Mouse (Mus musculus) MEL (cell line): Measurements from ENCODE around the gene Stk32b. TPM values are rescaled to one million over a fixed set of nuclear protein-coding genes. Genes with fewer than 3 reads are reported as not detected.

Experiments used
- DNase-seq: peaks from one replicate; pipeline ENCODE4 v3.0.0; 2011; ENCODE audit warnings: low read depth, low spot score
- H3K27ac ChIP-seq: 2 replicates; pipeline ENCODE4 v1.5.1; 2012; ENCODE audit warnings: low read depth, mild to moderate bottlenecking, control low read depth, low read length, moderate library complexity; ENCODE audit not compliant: control insufficient read depth
- H3K27me3 ChIP-seq, 2 experiments: fragments of 150-350 bp in 1 of 2; sonication (generic) in 1 of 2; 2 replicates each; pipeline ENCODE4 v1.6.1; 2012; ENCODE audit warnings: low read length in 2 of 2, mild to moderate bottlenecking in 2 of 2, improper control_type of control experiment in 1 of 2, moderate library complexity in 1 of 2; ENCODE audit not compliant: insufficient read depth in 2 of 2, control insufficient read depth in 1 of 2
- H3K36me3 ChIP-seq, 2 experiments: 2 replicates each; pipeline ENCODE4 v1.6.1; 2012 to 2014; ENCODE audit warnings: low read length in 2 of 2, improper control_type of control experiment in 1 of 2, inconsistent platforms in 1 of 2, mild to moderate bottlenecking in 1 of 2; ENCODE audit not compliant: insufficient read depth in 2 of 2, control insufficient read depth in 1 of 2
- H3K4me1 ChIP-seq, 2 experiments: fragments of 150-350 bp in 1 of 2; sonication (generic) in 1 of 2; 2 replicates each; pipeline ENCODE4 v1.6.1; 2012; ENCODE audit warnings: low read length in 2 of 2, improper control_type of control experiment in 1 of 2, mild to moderate bottlenecking in 1 of 2; ENCODE audit not compliant: insufficient read depth in 2 of 2, control insufficient read depth in 1 of 2
- H3K4me3 ChIP-seq, 2 experiments: fragments of 150-350 bp in 1 of 2; sonication (generic) in 1 of 2; 2 replicates each; pipeline ENCODE4 v1.5.1; 2012; ENCODE audit warnings: low read depth in 2 of 2, low read length in 2 of 2, mild to moderate bottlenecking in 2 of 2, moderate library complexity in 2 of 2, control low read depth in 1 of 2, improper control_type of control experiment in 1 of 2; ENCODE audit not compliant: control insufficient read depth in 1 of 2, insufficient read depth in 1 of 2
- H3K79me2 ChIP-seq: 2 replicates; pipeline ENCODE4 v1.6.1; 2012; ENCODE audit warnings: mild to moderate bottlenecking, low read length, moderate library complexity; ENCODE audit not compliant: control insufficient read depth, poor library complexity, insufficient read depth
- H3K9ac ChIP-seq: 2 replicates; pipeline ENCODE4 v1.6.1; 2012; ENCODE audit warnings: low read depth, mild to moderate bottlenecking, control low read depth, low read length, moderate library complexity; ENCODE audit not compliant: control insufficient read depth, poor library complexity, severe bottlenecking
- H3K9me3 ChIP-seq: fragments of 150-350 bp; sonication (generic); replicated peaks from 2 replicates; pipeline ENCODE4 v1.6.1; 2012; ENCODE audit warnings: mild to moderate bottlenecking, low read length, improper control_type of control experiment, moderate library complexity; ENCODE audit not compliant: insufficient read depth
- CHD2 ChIP-seq: IDR thresholded peaks from 2 replicates; pipeline ENCODE4 v1.6.1; 2011; ENCODE audit warnings: low read length, improper control_type of control experiment
- GABPA ChIP-seq: IDR thresholded peaks from 2 replicates; pipeline ENCODE4 v1.6.1; 2012; ENCODE audit warnings: low read depth, mild to moderate bottlenecking, inconsistent platforms, low read length, improper control_type of control experiment, moderate library complexity
- GATA1 ChIP-seq: IDR thresholded peaks from 2 replicates; pipeline ENCODE4 v1.6.1; 2011; ENCODE audit warnings: low read depth, low read length, improper control_type of control experiment
- HCFC1 ChIP-seq: IDR thresholded peaks from 2 replicates; pipeline ENCODE4 v1.6.1; 2012; ENCODE audit warnings: low read depth, mild to moderate bottlenecking, inconsistent platforms, low read length, improper control_type of control experiment, moderate library complexity
- JUND ChIP-seq: IDR thresholded peaks from 2 replicates; pipeline ENCODE4 v1.6.1; 2011; ENCODE audit warnings: low read depth, mild to moderate bottlenecking, improper control_type of control experiment, low read length
- KAT2A ChIP-seq: conservative IDR thresholded peaks from 2 replicates; pipeline ENCODE4 v1.6.1; 2012; ENCODE audit warnings: low read depth, low read length, improper control_type of control experiment, inconsistent platforms
- MAX ChIP-seq: IDR thresholded peaks from 2 replicates; pipeline ENCODE4 v1.6.1; 2011; ENCODE audit warnings: low read length, improper control_type of control experiment
- MAZ ChIP-seq: IDR thresholded peaks from 2 replicates; pipeline ENCODE4 v1.6.1; 2012; ENCODE audit warnings: low read depth, mild to moderate bottlenecking, inconsistent platforms, low read length, improper control_type of control experiment
- MXI1 ChIP-seq: IDR thresholded peaks from 2 replicates; pipeline ENCODE4 v1.6.1; 2011; ENCODE audit warnings: mild to moderate bottlenecking, low read depth, low read length, improper control_type of control experiment
- MYB ChIP-seq: IDR thresholded peaks from 2 replicates; pipeline ENCODE4 v1.6.1; 2011; ENCODE audit warnings: mild to moderate bottlenecking, low read depth, low read length, improper control_type of control experiment
- POLR2A ChIP-seq, 2 experiments: IDR thresholded peaks; 2 replicates each; pipeline ENCODE4 v1.6.1; 2011 to 2012; ENCODE audit warnings: low read length in 2 of 2, mild to moderate bottlenecking in 2 of 2, control low read depth in 1 of 2, improper control_type of control experiment in 1 of 2, low read depth in 1 of 2, moderate library complexity in 1 of 2; ENCODE audit not compliant: control insufficient read depth in 1 of 2, insufficient read depth in 1 of 2, poor library complexity in 1 of 2
- POLR2AphosphoS5 ChIP-seq: IDR thresholded peaks from 2 replicates; pipeline ENCODE4 v1.6.1; 2012; ENCODE audit warnings: low read depth, borderline replicate concordance, mild to moderate bottlenecking, inconsistent platforms, low read length, moderate library complexity, mixed read lengths
- RAD21 ChIP-seq: IDR thresholded peaks from 2 replicates; pipeline ENCODE4 v1.6.1; 2011; ENCODE audit warnings: mild to moderate bottlenecking, low read depth, low read length, improper control_type of control experiment
- SIN3A ChIP-seq: IDR thresholded peaks from 2 replicates; pipeline ENCODE4 v1.6.1; 2012; ENCODE audit warnings: low read length, improper control_type of control experiment, inconsistent platforms
- SMC3 ChIP-seq: IDR thresholded peaks from 2 replicates; pipeline ENCODE4 v1.6.1; 2011; ENCODE audit warnings: low read depth, low read length, improper control_type of control experiment
- TBP ChIP-seq: IDR thresholded peaks from 2 replicates; pipeline ENCODE4 v1.8.0; 2011; ENCODE audit warnings: low read depth, low read length, improper control_type of control experiment
- TCF12 ChIP-seq: IDR thresholded peaks from 2 replicates; pipeline ENCODE4 v1.6.1; 2014; ENCODE audit warnings: low read depth, mild to moderate bottlenecking, inconsistent platforms, low read length, improper control_type of control experiment, moderate library complexity
- UBTF ChIP-seq: IDR thresholded peaks from 2 replicates; pipeline ENCODE4 v1.6.1; 2012; ENCODE audit warnings: low read depth, mild to moderate bottlenecking, inconsistent platforms, low read length, improper control_type of control experiment, moderate library complexity, borderline replicate concordance; ENCODE audit not compliant: insufficient read depth
- USF2 ChIP-seq, 2 experiments: IDR thresholded peaks; 2 replicates each; pipeline ENCODE4 v1.6.1; 2011 to 2012; ENCODE audit warnings: improper control_type of control experiment in 2 of 2, low read length in 2 of 2, borderline replicate concordance in 1 of 2, inconsistent platforms in 1 of 2, low read depth in 1 of 2, mild to moderate bottlenecking in 1 of 2; ENCODE audit not compliant: insufficient read depth in 1 of 2
- ZC3H11A ChIP-seq: IDR thresholded peaks from 2 replicates; pipeline ENCODE4 v1.6.1; 2012; ENCODE audit warnings: low read depth, mild to moderate bottlenecking, inconsistent platforms, low read length, improper control_type of control experiment
- ZKSCAN1 ChIP-seq: IDR thresholded peaks from 2 replicates; pipeline ENCODE4 v1.6.1; 2012; ENCODE audit warnings: low read depth, mild to moderate bottlenecking, inconsistent platforms, low read length, improper control_type of control experiment, moderate library complexity
- ZMIZ1 ChIP-seq: IDR thresholded peaks from 2 replicates; pipeline ENCODE4 v1.6.1; 2012; ENCODE audit warnings: low read depth, mild to moderate bottlenecking, inconsistent platforms, low read length, improper control_type of control experiment, moderate library complexity
- ZNF384 ChIP-seq: IDR thresholded peaks from 2 replicates; pipeline ENCODE4 v1.6.1; 2012; ENCODE audit warnings: low read depth, mild to moderate bottlenecking, inconsistent platforms, low read length, improper control_type of control experiment
- polyA plus RNA-seq, 2 experiments: library from polyadenylated mRNA; stranded (reverse) in 1 of 2; unstranded in 1 of 2; fragments of >175 nt in 1 of 2; fragments of >200 nt in 1 of 2; gene quantifications; 2 replicates each; pipeline versions ENCODE4 v1.2.1 to v1.2.4; 2012; ENCODE audit warnings: low replicate concordance in 2 of 2, low read depth in 1 of 2; ENCODE audit not compliant: insufficient read length in 2 of 2, insufficient read depth in 1 of 2, missing spikeins in 1 of 2
- total RNA-seq: library from RNA; depleted of rRNA; stranded (reverse); fragments of 300-350 nt; gene quantifications from 2 replicates; pipeline ENCODE4 v1.2.3, GENCODE M21; 2012

Gene Stk32b
- total and polyA plus RNA-seq, 3 experiments: not detected

- TF ChIP-seq RAD21 (no peak), MAX (no peak), SIN3A (no peak), MXI1 (no peak), GATA1 (no peak), ZNF384 (no peak), USF2 (IDR thresholded peaks at IDR 0.05; ENCODE audit: borderline replicate concordance in 1 of 2, insufficient read depth in 1 of 2, low read depth in 1 of 2, low read length in 2 of 2) (no peak), ZC3H11A (no peak), ZMIZ1 (no peak), GABPA (no peak), CHD2 (no peak), TCF12 (no peak), TBP (no peak), POLR2A (IDR thresholded peaks at IDR 0.05; ENCODE audit: control insufficient read depth in 1 of 2, insufficient read depth in 1 of 2, low read depth in 1 of 2, low read length in 2 of 2, poor library complexity in 1 of 2) (no peak), HCFC1 (no peak), SMC3 (no peak), UBTF (no peak), KAT2A (no peak), MYB (no peak), ZKSCAN1 (no peak)
Measured at GRCm38 (mm10) chr5:37627437-37628163, 89.4 kb downstream of the Stk32b start.

GRCm38 (mm10) chr5:37611874-37612273, 105.1 kb downstream of the Stk32b start:
- Histone ChIP-seq H3K9ac (no peak overlapping the region), H3K9me3 (no peaks in the 10 kb centered on the region), H3K36me3 (no peaks in the 10 kb centered on the region), H3K4me1 (no peaks in the 10 kb centered on the region), H3K4me3 (no peak overlapping the region), H3K79me2 (no peaks in the 10 kb centered on the region), H3K27me3 (no peaks in the 10 kb centered on the region)
- DNase-seq: no peak
- TF ChIP-seq MAZ (no peak), JUND (no peak), POLR2AphosphoS5 (no peak), HCFC1 (no peak)
- TF ChIP-seq, all 39 proteins: peak for 0
- H3K27ac ChIP-seq: no peak overlapping the region

More at GRCm38 (mm10) chr5:37627437-37628163, 89.4 kb downstream of the Stk32b start:
- no peaks in the 10 kb centered on the region for H3K36me3 ChIP-seq
- no peaks in the 10 kb centered on the region for H3K79me2 ChIP-seq
- no peaks in the 10 kb centered on the region for H3K27me3 ChIP-seq
- no peak overlapping the region for H3K27ac ChIP-seq
- no peak overlapping the region for H3K9ac ChIP-seq
- H3K4me1 ChIP-seq: no peaks in the 10 kb centered on the region
- H3K9me3 ChIP-seq: no peaks in the 10 kb centered on the region
- H3K4me3 ChIP-seq: no peak overlapping the region
- DNase-seq: no peak
